Mouse (Mus musculus): ENCODE data around the gene Mindy1.

DNA sequence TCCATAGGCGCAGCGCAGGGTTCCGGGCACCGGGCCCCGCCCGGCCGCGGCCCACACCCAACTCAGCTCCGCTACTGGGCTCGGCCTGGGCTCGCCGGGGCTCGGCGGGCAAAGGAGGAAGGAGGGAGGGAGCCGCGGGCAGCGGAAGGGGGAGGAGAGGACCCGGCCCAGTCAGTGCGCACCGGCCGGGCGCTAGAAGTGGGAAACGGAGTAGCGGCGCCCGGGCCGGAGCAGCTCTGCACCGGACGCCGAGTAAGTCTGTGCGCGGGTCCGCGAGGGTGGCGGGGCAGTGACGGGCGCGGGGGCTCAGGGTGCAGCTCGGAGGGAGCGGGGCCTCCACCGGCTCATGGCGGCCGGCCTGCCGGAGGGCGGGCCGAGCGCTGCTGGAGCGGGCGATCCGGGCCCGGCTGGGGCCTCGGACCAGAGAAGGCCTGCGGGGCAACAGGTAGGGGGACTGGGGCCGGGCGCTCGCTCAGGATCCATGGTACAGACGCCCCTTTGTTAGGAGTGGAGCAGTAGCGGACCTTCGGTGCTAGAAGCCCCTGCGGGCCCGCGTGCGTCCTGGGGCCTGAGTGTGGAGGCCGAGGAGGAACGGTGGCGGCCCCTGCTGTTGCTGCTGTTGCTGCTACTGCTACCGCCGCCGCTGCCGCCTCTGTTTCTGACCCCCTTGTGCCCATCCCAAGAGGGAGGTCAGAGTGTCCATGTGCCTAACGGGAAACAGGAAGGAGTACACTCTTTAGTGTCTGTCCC lies 34.1 kb downstream of the Mindy1 start:
- TF ChIP-seq POLR2A (IDR thresholded peaks at IDR 0.05; ENCODE audit: borderline replicate concordance, insufficient read depth, low read length) (0 out of 2 replicates have a peak, but pooled peaks have one; percentile 4), CTCF (IDR thresholded peaks at IDR 0.05; ENCODE audit: borderline replicate concordance, insufficient read depth, low read depth, low read length) (no peak)

Measured in cerebellum, adult 2 months (tissue).